Mouse (Mus musculus) megakaryocyte, embryonic 14.5 days (primary cell): ENCODE data around the gene Slc13a1.

ENCODE experiments used
- FLI1 ChIP-seq: IDR thresholded peaks from 2 replicates; pipeline ENCODE4 v1.6.1; 2012; ENCODE audit warnings: low read length, inconsistent platforms, mixed read lengths
- GATA1 ChIP-seq: IDR thresholded peaks from 3 replicates; pipeline ENCODE4 v1.6.1; 2012; ENCODE audit warnings: mixed read lengths, low read length, inconsistent platforms, borderline replicate concordance

- TF ChIP-seq GATA1 (no peak), FLI1 (no peak)
Observed at GRCm38 (mm10) chr6:24059754-24060153, 108.1 kb downstream of the Slc13a1 start.
